Mouse (Mus musculus): ENCODE measurements around the gene Schip1.

Gene Schip1

GRCm38 (mm10) chr3:68582103-68582740 lies 517.6 kb downstream of the Schip1 start:
- in situ Hi-C loops (cut with MboI, MseI): no loop called here

- in situ Hi-C loops (cut with MboI, MseI): no loop called here
Observed at GRCm38 (mm10) chr3:68583031-68583693, 518.6 kb downstream of the Schip1 start.

- in situ Hi-C loops (cut with MboI, MseI): no loop called here
Observed at GRCm38 (mm10) chr3:68583771-68584511, 519.3 kb downstream of the Schip1 start.

- in situ Hi-C loops (cut with MboI, MseI): no loop called here
Observed at GRCm38 (mm10) chr3:68585213-68585612, 520.6 kb downstream of the Schip1 start.

- in situ Hi-C loops (cut with MboI, MseI): no loop called here
Observed at GRCm38 (mm10) chr3:68586646-68587064, 522.1 kb downstream of the Schip1 start.

- in situ Hi-C loops (cut with MboI, MseI): no loop called here
Observed at GRCm38 (mm10) chr3:68587567-68588245, 523.1 kb downstream of the Schip1 start.

- in situ Hi-C loops (cut with MboI, MseI): no loop called here
Observed at GRCm38 (mm10) chr3:68589220-68589840, 524.7 kb downstream of the Schip1 start.

GRCm38 (mm10) chr3:68590436-68590835 lies 525.8 kb downstream of the Schip1 start:
- in situ Hi-C loops (cut with MboI, MseI): no loop called here

GRCm38 (mm10) chr3:68592575-68592974 lies 528.0 kb downstream of the Schip1 start:
- in situ Hi-C loops (cut with MboI, MseI): no loop called here

GRCm38 (mm10) chr3:68593073-68593867 lies 528.7 kb downstream of the Schip1 start:
- in situ Hi-C loops (cut with MboI, MseI): no loop called here

- in situ Hi-C loops (cut with MboI, MseI): no loop called here
Observed at GRCm38 (mm10) chr3:68595316-68595925, 530.8 kb downstream of the Schip1 start.

GRCm38 (mm10) chr3:68596938-68597337 lies 532.3 kb downstream of the Schip1 start:
- in situ Hi-C loops (cut with MboI, MseI): no loop called here

- in situ Hi-C loops (cut with MboI, MseI): no loop called here
Observed at GRCm38 (mm10) chr3:68602891-68603290, 538.3 kb downstream of the Schip1 start.

- in situ Hi-C loops (cut with MboI, MseI): no loop called here
Observed at GRCm38 (mm10) chr3:68604467-68604866, 539.9 kb downstream of the Schip1 start.

- in situ Hi-C loops (cut with MboI, MseI): no loop called here
Observed at GRCm38 (mm10) chr3:68604962-68605361, 540.4 kb downstream of the Schip1 start.

GRCm38 (mm10) chr3:68605942-68606603 lies 541.5 kb downstream of the Schip1 start:
- in situ Hi-C loops (cut with MboI, MseI): no loop called here

GRCm38 (mm10) chr3:68606730-68607129 lies 542.1 kb downstream of the Schip1 start:
- in situ Hi-C loops (cut with MboI, MseI): no loop called here

- in situ Hi-C loops (cut with MboI, MseI): no loop called here
Observed at GRCm38 (mm10) chr3:68607336-68607735, 542.7 kb downstream of the Schip1 start.

- in situ Hi-C loops (cut with MboI, MseI): no loop called here
Observed at GRCm38 (mm10) chr3:68608848-68609497, 544.4 kb downstream of the Schip1 start.

Measured in regulatory T cell (primary cell).